Mouse (Mus musculus) olfactory bulb, adult 2 months (tissue): ENCODE results near the gene AI481877.
A peak's percentile ranks its signal among the peaks of the same experiment; 100 is the strongest.

Source experiments
- CTCF ChIP-seq: fragments of 200-500 bp; IDR thresholded peaks from 2 replicates; pipeline ENCODE4 v1.5.1; 2012; ENCODE audit warnings: low read depth, mild to moderate bottlenecking, low read length, moderate library complexity; ENCODE audit not compliant: insufficient read depth
- POLR2A ChIP-seq: fragments of 200-500 bp; IDR thresholded peaks from 2 replicates; pipeline ENCODE4 v1.6.1; 2012; ENCODE audit warnings: mild to moderate bottlenecking, low read depth, low read length, moderate library complexity; ENCODE audit not compliant: insufficient read depth

DNA sequence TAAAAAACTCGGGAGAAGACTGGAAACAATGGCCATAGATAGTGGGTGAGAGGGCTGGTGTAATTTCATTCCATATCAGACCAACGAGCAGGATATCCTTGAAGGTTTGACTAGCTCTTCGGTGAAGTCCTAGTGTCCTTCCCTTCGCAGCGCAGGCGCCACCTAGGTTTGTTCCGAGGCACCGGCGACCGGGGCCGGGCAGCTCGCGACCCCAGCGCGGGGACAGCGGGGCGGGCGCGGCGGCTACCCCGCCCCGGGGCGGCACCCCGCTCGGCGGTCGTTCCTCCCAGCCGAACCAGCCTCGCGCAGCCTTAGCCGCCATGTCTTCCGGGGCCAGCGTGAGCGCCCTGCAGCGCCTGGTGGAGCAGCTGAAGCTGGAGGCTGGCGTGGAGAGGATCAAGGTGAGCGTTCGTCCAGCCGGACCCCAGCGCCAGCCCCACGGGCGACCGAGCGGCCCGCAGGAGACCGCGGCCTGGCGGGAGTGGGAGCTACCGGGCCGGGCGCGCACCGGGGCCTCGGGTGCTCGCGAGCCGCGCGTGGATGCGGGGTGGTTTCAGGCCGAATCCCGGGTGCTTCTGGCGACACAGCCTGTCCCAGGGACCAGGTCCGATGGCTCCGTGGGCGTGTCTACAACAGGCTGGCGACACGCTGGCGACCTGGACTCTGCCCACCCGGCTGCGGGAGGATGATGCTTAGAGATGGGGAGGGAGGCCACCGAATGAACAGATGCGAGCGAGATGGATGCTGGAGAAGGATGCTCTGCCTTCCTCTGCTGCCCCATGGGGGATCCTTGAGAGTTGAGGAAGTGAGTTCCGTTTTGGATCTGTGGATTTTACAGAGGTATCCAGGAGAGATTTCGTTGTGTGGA is 103.6 kb downstream of the AI481877 start, which contains the start of gene Gng10:
- TF ChIP-seq POLR2A, result peak; percentile 57
- TF ChIP-seq CTCF, result no peak
